Mouse (Mus musculus): Measurements from ENCODE around the gene Arrdc1.
A peak's percentile ranks its signal among the peaks of the same experiment; 100 is the strongest.
"Not testable (repeated sequence)": the region's sequence is repeated elsewhere in the genome, so short reads cannot be mapped to it uniquely, and the experiment has no call there.

Arrdc1 gene

DNA sequence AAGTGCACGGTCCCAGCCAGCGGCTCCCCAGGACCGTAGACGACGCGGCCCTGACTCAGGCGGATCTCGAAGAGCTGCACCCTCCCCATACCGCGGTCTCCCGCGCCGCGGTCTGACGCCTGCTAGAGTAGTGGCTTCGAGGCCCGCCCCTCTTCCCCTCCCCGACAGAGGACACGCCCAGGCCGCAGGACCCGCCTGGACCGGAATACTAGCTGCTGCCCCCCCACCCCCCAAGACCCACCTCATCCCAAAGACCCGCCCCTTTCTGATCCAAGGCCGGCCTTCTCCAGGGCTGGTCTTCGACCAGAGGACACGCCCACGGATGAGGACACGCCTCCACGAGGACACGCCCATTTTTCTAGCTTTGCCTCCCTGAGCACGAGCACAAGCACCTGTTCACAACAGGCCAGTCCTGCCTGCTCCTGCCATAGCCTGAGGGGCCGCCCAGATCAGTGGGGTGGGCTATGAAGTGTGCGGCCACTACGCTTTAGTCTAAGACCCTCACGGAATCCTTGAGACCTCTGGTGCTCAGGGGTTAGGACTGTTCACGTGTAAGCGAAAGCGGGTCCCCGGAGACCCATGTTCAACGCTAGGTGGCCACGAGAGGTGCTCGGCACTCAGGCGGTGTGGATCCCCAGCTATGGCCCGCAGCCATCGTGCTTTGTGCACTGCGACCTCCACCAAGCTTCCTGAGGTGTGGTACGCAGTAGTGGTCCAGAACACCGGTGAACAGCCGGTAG lies at the start of gene Arrdc1:
Arrdc1 (minus strand) TSS at position 196 of the 740 bp plus-strand sequence.
- peak; percentile 92 for DNase-seq

DNA sequence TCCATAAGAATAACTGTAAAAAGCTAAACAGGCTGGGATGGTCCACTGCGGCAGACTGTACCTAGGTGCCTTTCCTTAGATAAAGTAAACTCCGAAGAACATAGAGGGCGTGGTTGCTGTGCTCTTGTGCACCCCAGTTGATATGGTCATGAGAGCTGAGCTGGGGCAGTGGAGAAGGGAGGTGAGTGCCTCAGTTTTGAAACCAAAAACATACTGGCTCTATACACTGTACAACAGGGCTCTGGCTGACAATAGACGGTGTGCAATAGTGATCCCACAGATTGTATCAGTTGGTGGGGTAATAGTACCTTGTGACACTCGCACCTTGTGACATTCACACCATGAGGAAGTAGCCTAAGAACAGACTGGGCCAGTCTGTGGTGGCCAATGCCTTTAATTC lies 41.9 kb upstream of the Arrdc1 start:
- no peak for DNase-seq

DNA sequence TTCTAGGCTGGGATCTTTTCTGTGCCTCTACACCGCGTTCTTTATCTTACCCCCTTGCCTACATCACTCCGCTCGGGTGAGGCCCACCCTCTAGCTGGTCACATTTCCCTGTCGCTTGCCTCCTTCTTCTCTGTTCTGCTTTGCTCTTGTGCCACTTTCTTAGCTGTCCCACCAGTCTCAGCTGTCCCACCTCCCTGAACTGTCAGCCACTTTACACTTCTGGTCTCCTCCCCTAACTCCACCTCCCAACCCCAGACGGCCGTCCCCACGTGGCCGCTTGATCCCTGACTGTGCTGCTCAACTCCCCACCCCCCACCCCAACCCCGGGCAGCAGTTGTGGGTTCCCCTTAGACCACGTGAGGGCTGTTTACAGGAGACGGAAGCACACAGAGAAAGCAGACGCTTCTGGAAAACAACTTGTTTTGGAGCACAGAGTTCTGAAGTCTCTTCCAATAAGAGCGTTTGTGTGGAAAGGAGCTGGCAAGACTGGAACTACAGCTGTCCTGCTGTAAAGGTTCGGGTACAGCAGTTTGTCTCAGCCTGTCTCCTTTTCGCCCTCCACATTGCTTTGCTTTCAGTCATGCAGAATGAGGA lies 40.7 kb upstream of the Arrdc1 start, which contains the start of gene Pnpla7:
Pnpla7 (plus strand) TSS at position 330 of the 594 bp plus-strand sequence.
- peak; percentile 72 for DNase-seq

DNA sequence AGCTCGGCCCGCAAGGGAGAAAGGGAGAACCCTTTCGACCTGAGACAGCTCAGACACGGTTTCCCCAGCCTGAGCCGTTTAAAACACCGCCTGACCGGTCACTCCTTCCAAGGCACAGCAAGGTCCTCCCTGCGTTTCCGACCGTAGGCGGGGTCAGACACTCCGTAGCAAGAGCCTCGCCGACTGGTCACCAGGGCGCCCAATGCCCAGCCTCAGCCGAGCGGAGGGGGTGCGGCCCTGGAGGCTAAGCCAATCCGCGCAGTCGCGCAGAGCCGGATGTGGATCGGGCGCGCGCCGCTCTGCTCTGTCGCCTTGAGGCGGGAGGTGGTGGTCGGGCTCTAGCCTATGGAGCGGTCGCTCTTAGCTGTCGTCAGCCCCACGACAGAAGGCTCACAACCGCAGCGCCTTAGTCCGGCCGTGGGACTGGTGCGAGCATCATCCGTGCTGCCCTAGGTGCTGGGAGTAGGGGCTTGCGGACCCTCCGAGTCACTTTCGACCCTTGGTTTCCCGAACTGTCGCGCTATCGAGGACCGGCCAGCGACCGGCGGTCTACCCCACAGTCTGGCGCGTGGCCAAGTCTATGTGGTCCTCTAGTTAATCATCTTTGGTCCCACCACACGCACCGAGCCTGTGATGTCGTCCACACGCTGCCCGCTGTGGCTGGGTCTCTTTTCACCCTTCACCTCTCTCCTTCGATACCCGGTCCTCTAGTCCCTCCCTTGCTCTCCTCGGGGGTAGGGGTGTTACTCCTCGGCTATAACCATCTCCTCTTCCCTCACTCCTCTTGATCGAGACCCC lies 40.1 kb upstream of the Arrdc1 start, which contains the start of gene Mrpl41:
Mrpl41 (minus strand) TSS at position 193 of the 798 bp plus-strand sequence.
- DNase-seq = peak; percentile 98

DNA sequence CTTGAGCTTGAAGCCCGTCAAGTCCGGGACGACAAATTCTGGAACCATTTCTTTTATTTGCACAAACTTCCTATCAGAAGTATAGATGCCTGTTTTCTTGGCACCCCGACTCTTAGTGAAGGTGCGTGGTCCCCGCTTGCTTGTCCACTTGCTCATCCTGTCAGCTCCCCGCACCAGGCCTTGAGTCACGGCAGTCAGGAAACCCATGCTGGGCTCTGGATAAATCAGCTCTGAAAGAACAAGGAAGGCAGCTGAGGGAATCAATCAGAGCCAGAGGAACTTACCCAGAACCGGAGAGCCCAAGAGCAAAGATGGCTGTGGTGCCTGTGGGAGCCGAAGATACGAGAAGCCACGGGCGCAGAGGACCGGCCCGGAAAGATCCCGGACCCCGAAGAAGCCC lies 39.4 kb upstream of the Arrdc1 start:
- not testable (repeated sequence) for DNase-seq

DNA sequence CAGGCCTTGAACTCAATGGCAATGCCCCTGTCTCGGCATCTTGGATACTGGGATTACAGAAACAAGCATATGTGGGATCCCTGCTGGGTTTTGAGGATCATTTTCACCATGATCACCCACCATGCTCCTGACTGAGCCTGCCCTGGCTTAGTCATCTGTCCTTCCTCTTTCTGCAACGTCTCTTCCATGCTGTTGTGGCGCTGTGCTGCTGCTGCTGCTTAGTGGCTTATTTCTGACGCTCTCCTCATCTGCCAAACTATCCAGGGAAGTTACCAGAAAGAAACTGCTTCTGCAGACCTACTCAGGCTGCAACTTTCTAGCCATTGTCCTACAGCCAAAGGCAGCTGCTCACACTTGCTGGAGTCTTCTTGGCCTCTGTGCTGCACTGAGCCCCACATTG lies 35.3 kb upstream of the Arrdc1 start:
- no peak for DNase-seq

GRCm38 (mm10) chr2:24962304-24963000 lies 27.4 kb upstream of the Arrdc1 start, which contains the start of gene Dph7:
TSS of gene Dph7 (plus strand) at chr2:24962400.
- peak; percentile 88 for DNase-seq

- no peak for DNase-seq
Observed at GRCm38 (mm10) chr2:24960910-24961309, 25.9 kb upstream of the Arrdc1 start.

GRCm38 (mm10) chr2:24952537-24953055 lies 17.5 kb upstream of the Arrdc1 start:
- DNase-seq = no peak

GRCm38 (mm10) chr2:24950189-24950535 lies 15.1 kb upstream of the Arrdc1 start:
- no peak for DNase-seq

DNA sequence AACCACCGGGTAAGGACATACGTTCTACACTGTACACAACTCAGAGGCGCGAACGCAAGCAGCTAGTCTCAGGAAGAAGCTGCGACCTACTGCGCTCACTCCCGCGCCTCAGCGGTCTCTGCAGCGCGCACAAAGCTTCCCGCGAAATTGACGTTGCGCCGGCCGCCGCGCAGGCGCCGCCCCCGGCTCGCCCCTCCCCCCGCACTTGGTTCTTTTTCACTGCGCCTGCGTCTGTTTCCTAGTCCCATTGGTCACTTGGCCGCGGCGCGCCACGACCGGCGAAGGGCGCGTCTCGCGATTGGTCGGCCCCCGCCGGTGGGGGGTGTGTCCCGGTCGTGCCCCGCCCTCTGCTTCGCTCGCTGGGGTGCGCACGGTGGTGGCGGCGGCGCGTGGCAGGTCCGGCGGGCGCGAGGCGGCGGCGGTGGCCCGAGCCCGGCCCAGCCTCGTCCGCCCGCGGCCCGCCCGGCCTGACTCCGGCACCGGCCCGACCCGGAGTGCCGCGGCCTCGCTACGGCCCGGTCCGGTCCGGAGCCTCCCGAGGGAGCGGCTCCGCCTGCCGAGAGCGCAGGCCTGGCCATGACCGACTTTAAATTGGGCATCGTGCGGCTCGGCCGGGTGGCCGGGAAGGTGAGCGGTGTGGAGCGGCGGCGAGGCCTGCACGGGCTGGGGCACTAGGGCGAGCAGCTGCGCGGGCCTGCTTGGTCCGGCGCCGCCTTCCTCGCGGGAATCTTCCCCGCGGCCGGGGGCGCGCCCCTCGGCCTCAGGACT lies 14.6 kb upstream of the Arrdc1 start, which contains the start of gene Zmynd19:
Zmynd19 (plus strand) TSS at position 372 of the 768 bp plus-strand sequence.
- peak; percentile 97 for DNase-seq

GRCm38 (mm10) chr2:24944304-24944703 lies 9.3 kb upstream of the Arrdc1 start:
- not testable (repeated sequence) for DNase-seq

- DNase-seq = no peak
Observed at GRCm38 (mm10) chr2:24942092-24942491, 7.0 kb upstream of the Arrdc1 start.

DNA sequence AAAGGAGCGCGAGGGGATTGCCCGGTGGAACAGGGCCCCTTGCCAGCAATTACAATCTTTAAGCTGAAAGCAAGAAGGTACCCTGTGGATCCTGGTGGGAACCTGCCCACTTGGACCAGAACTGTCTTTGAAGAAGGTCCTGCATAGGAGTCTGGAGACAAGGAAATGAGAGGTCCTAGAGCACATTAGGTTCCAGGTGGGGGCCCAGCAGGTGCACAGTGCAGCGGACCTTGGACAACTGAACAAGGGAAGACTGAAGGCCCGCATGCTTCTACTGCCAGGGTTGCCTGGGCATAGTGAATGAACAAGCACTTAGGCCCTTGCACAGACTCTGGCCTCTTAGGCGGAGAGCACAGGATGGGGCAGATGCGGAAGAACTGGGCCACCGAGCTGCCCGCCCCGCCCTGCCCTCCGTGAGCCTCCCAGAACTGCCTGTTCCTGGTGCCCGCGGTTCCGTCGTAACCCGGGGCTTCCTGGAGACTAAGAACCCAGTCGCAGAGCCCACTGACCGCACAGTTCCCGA lies 550 bp downstream of the Arrdc1 start:
- DNase-seq = peak; percentile 77

GRCm38 (mm10) chr2:24929593-24929992 lies 5.5 kb downstream of the Arrdc1 start:
- DNase-seq = no peak

DNA sequence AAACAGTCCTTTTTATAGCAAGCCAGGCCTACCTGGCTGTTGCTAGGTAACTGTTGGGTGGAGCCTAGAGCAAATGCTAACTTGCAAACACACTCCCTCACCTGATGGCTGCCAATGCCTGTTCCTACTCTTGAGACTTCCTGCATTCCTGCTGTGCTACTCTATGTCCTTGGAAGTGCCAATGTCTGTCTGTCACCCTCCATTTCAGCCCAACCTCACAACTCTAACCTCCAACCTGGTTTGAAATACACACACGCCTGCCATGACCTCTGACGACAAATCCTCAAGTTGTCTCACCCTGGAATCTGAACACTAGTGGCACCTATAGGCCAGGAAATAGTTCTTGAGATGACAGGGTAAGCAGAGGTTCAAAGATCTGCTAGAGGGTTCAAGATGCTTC lies 5.9 kb downstream of the Arrdc1 start:
- DNase-seq = no peak

- peak; percentile 67 for DNase-seq
Observed at GRCm38 (mm10) chr2:24927810-24928479, 7.1 kb downstream of the Arrdc1 start.

DNA sequence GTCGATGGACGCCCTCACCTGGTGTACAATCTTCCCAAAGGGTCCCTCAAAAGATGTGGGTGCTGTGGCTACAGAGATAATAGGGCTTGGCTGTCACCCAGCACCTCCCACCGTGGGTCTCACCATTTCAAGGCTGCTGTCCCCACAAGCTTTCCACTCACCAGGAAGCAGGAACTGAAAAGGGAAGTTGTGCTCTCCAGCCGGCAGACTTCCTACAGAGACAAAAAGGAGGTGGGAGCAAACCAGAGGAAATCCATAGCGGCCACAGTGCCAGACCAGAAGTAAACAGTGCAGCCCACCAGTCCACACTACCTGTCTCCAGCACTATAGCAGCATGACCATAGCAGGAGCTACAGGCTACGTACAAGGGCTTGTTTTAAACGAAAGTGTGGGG lies 8.1 kb downstream of the Arrdc1 start:
- DNase-seq = no peak

GRCm38 (mm10) chr2:24926345-24926964 lies 8.6 kb downstream of the Arrdc1 start:
- DNase-seq = no peak

GRCm38 (mm10) chr2:24925284-24925683 lies 9.8 kb downstream of the Arrdc1 start:
- no peak for DNase-seq
